Mouse (Mus musculus) adrenal gland, adult 18-20 months (tissue): ENCODE measurements around the gene Tmem63a. TPM values are rescaled to one million over a fixed set of nuclear protein-coding genes. Genes with fewer than 3 reads are reported as not detected.
A peak's percentile ranks its signal among the peaks of the same experiment; 100 is the strongest.

Source experiments
- DNase-seq, 2 experiments: peaks; one replicate each; pipeline ENCODE4 v3.0.0; 2021 to 2022; ENCODE audit warnings: low spot score in 2 of 2
- total RNA-seq, 2 experiments: library from RNA; stranded (reverse); gene quantifications; 1 replicate in 1 of 2; 2 replicates in 1 of 2; pipeline ENCODE4 v1.2.3; 2021

Tmem63a gene
- total RNA-seq, 2 experiments from 2014 or later: 44.7 to 77.9 TPM

DNA sequence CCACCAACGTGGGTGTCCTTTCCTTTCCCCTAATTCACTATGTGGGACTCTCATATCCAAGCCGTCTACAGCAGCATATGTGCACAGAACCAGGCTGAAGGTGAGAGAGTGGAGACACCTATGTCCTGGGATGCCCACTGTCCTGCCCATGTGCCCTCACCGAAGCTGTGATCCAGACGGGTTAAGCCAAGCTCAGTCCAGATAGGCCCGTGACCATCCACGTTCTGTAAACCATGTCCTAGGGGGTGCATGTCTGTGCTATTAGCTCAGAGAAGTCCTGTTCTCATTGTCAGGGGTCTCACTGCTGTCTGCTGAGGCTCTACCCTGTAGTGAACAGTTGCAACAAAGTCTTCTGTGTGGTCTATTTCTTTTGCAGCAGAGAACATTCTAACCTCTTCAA lies 65.7 kb downstream of the Tmem63a start:
- peak in 1 of 2 experiments; percentile 11 for DNase-seq

DNA sequence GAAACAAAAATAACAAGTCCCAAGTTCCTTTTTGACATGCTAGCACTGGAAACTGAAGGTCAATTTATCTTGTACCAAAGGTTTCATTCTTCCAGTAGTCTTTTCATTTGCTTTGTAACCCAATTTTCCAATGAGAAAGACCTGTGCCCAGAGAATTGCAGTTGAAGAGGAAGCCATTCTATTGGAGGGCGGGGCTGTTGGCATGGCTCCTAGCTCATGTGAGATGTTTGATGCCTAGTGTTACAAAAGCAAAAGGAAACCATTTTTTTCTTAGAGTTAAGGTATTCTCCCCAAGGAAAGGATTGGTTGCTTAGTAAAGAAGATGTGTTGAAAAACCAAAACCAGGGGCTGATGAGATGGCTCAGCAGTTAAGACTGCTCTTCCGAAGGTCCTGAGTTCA lies 66.1 kb downstream of the Tmem63a start:
- DNase-seq: peak in 1 of 2 experiments; percentile 29

DNA sequence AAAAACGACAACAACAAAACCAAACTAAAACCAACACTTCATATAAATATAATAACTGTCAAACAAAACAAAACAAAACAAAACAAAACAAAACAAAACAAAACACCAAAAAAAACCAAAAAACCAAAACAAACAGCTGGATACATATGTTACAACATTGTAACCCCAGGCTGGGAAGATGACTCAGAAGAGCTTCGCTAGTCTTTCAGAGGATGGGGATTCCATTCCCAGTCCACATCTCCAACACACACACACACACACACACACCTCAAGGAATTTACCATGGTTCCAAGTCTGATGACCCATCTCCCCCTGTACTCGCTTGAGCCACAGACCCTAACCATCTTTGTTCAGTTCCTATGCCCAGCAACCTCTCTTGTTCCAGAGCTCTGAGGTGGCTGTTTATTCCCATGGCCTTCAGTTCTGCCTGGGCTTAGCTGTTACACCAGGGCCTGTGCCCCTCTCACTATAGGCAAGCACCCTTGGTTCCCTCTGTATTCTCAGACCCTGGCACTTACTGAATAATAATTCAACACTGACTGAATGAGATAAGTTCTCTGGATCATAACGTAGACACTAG lies 67.0 kb downstream of the Tmem63a start:
- peak in 1 of 2 experiments; percentile 15 for DNase-seq

DNA sequence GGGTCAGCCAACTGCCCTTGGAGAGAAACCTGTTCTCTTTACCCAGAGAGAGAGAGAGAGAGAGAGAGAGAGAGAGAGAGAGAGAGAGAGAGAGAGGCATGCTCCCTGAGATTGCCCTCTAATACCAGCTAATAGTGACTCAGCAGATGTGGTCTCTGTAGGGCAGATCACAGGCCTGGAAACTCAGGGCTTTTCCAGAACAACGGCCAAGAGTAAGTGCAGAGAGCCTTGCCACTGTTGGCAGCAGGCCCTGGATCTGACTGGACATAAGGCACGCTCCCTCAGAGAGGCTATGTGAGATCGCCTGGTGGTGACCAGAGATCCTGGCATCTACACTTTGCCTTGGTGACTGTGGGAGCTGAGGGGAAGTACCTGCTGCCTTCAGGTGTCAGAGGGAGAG lies 67.6 kb downstream of the Tmem63a start:
- peak; percentile 62 to 64 for DNase-seq

DNA sequence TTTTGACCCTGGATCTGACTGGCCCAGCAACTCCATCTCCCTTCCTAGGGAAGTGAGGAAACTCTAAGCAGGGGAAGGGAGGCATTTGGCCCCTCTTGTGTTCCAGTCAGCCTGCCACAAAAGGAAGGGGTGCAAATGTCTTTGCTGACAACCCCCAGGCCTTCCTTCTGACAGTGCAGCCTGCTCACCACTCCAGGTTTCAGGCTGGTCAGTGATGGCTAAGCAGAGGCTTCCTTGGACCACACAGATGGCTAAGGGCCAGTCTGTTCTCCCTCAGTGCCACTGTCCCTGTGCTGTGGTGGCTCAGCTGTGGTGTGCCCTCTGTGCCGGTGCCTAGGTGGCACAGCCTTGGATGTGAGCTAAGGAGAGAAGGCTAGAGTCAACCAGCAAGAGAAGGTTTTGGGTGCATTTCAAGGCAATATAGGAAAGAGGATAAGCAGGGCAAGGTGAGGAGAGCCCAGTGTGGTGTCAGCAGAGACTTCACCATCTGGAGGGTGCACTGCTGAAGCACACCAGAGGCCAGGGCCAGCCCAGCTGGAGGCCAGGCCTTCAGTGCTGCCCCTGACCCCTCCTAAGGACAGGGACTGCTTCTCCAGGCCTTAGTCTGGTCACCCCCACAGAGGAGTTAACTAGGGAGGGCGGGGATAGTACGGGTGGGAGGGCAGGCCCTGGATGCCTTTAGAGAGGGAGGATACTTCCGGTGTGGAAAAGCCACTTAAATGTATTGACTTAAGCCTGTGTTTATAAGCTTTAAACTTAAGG lies 68.2 kb downstream of the Tmem63a start:
- DNase-seq: peak in 1 of 2 experiments; percentile 29

DNA sequence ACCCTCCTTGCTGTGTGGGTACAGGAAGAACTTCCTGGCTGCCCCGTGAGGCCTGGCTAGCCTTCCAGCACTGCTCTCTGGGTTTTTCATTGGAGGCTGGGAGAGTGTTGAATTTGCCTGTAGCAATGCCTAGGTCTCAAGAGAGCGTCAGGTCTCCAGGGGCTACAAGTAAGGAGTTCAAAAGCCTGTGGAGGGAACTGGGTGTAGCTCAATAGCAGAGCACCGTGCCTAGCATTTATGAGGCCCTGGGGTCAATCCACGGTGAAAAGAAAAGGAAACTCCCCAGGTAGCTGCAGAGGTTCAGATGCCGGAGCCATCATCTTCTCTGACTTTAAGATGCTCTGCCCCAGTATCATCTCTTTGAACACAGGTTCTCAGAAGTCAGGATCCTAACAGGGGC lies 69.5 kb downstream of the Tmem63a start:
- peak in 1 of 2 experiments; percentile 18 for DNase-seq

DNA sequence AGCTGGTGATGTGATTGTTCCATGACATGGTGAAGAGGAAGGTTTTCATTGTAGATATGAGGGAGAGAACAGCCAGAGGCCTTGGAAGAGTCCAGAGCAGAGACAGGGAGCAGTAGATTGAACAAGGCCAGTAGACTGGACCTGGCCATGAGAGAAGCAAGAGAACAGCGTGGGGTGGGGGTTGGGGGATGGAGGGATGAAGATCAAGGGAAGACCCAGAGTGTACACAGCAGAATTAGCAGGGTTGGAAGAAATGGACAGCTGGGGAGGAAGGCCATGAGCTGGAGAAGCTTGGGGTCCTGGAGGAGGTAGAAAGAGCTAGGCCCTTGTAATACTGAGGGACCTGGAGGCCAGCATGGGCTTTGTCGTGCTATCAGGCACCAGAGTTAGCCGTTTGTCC lies 70.3 kb downstream of the Tmem63a start:
- no peak for DNase-seq

DNA sequence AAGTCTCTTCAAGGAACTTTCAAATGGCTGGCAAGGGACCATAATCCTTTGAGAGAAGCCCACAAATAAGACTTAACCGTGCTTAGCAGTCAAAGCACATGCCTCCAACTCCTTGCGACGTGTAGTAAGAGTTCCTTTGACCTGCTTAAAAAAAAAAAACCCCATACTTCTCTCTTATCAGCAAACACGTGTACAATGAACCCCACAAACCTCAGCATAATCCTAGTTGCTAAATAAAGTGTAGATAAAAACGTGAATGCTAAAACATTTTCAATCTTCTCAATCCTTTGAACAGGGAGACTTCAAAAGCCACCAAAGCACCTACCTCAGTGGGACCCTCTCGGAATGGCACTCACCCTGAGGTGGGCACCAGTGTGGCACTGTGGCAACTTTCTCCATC lies 71.3 kb downstream of the Tmem63a start:
- DNase-seq: peak in 1 of 2 experiments; percentile 17

DNA sequence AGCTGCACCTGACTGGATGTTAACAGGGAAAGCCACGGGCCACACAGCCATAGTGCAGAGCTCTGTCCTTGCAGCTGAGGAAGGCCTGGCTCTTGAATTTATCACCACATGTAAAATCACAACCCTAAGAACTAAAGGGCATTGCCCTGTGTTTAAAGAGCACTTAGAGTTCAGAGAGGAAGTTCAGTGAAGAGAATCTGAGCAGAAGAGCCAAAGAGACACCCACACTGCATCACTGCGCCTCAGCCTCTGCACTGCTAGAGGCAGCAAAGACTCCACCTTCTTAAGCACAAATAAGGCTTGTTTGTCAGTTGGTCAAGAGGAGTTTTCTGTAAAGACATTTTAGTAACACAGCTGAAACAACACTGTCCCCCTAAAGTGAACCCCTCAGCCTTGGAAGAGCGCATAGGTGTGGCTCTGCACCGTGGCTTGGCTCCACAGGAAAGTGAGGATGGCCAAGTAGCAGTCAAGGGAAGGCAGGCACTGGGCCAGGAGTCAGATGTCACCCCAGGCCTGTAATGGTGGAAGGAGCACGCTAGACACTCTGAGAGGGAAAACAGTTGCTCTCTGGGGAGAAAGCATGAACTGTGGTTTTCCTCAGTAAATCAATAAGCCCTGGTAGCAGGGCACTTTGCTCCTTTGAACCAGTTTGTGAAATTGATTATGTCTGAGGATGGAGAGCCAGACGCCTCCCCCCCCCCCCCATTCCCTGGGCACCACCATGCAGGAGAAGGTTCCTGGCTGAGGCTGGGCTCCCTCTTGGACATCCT lies 72.8 kb downstream of the Tmem63a start:
- DNase-seq: peak in 1 of 2 experiments; percentile 53

DNA sequence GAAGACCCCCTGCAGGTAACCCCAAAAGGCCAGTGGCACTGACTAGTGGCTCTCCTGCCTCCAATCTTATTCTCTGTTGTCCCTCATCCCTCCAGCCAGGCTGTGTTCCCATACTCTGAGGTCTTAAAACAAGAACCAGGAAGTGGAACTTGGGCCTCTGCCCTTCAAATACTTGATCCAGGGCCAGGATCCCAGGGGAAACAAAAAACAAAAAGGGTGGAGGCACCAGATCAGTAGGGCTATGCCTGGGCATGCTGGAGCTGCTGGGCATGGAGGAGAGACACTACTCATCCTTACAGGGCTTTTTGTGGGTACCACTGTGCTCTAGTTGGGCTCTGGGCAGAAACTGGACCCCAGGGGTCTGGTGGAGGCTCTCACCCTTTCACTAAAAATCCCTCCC lies 73.4 kb downstream of the Tmem63a start:
- peak; percentile 44 to 50 for DNase-seq

DNA sequence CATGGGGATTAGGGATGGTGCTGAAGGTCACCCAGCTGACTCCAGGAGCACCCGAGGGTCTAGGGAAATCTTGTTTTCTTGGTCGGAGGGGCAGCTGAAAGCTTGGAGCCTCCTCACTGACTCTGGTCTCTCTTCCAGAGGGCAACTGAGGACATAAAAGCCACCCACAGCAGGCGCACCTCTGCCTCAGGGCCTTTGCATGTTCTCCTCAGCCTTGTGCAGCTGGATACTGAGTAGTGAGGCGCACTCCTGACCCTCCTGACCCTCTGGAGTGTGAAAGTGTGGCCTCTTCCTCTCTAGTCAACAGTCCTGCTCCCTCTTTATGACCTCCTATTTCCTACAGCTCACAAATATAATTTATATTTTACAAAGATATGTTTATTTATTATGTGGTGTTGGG lies 73.9 kb downstream of the Tmem63a start:
- peak in 1 of 2 experiments; percentile 22 for DNase-seq

DNA sequence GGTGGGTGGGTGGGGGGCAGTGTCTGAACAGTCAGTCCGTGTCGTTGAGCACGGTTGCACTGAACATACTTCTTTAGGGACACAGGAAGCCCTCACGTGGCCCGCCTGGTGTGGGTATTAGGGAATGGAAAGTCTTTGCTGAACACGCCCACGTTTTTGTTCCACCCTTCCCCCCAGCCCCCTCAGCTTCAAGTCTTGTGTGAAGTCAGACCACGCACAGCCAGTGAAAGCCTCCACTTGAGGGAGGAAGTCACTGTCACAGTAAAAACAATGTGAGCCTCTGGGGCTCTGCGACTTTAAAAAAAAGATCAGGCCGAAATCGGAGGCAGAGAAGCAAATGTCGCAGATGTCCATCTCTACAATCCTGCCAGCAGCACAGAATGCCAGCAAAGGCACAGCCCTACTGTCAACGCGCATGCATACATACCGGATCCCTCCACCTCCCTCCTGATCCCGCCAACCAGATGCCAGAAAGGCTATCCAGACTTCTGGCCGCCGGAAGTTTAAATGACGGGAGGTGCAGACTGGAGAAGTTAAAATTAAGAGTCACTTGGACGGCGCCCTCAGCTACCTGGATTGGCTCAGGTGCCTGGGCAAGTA lies 74.5 kb downstream of the Tmem63a start:
- DNase-seq: peak; percentile 59 to 65

DNA sequence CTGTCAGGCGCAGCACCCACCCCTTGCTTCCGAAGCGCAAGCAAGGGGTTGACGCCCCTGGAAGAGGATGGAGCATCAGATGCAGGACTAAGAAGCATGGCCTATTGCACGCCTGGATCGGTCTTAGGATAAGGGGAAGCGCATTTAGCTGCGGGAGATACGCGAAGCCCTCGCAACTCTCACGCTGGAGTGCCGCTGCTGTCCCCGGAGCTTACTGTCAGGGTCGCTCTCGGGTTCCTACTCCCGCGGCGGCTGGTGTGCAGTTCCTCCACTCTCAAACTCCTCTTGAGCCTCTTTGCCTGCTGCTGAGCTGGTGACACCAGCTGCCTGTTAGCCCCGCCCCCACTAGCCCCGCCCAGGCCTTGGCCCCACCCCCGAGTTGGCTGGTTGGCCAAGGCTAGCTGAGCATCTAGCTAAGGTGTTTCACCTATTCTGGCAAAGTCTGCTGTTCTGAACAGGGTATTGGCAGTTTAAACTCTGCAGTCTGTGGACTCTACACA lies 75.1 kb downstream of the Tmem63a start:
- peak; percentile 80 to 82 for DNase-seq

DNA sequence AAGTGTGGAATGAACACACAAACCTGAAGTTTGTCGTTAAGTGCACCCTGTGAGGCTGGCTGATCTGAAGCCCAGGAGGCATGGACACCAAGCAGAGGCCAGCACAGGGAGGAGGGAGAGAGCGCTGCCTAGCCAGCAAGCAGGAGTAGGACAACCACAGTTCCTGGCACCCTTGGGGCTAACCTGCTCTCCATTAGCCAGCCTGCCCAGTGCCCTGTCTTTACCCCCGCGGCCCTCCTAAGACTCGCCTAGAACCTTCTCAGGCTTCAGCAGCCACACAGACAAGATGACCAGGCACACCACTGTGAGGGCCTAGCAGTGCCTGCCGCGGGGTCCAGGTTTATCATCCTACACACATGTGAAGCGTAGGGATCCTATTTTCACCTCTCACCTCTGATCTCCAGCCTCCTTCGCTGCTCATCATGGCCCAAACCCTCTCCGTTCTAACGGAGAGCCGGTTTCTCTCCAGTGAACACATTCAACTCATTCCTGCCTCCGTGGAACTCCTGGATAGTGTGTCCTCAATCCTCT lies 75.8 kb downstream of the Tmem63a start:
- DNase-seq: no peak

DNA sequence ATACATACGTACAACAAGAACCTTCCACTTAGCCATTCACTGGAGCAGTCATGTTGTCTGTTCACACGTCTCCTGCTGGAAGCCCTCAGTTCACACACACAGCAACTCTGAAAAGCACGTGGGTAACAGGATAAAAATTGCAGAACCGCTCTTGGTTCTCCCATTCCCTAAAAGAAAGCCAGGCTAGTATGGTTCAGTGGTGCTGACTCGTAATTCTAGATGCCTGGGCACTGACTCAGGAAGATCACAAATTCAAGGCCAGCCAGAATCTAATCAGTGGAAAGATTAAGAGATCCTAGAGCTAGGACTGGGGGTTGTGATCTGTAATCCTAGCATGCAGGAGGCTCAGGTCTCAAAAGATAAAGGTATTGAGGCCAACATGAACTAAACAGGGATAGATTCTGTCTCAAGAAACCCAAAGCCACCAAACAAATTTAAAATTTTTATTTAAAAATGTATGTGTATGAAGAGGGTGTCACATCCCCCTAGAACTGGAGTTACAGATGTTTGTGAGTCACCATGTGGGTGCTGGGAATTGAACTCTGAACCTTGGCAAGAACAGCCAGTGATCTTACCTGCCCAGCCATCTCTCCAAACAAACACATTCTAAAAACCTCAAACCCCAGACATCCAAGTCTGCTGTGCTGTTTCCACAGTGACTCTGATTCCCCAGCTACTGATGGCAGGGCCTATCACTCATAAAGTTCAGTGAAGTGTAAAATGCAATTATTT lies 78.8 kb downstream of the Tmem63a start, which contains the start of gene Ephx1:
Gene Ephx1, minus strand, starts transcription at position 149 of the 732 bp plus-strand sequence.
- no peak for DNase-seq

DNA sequence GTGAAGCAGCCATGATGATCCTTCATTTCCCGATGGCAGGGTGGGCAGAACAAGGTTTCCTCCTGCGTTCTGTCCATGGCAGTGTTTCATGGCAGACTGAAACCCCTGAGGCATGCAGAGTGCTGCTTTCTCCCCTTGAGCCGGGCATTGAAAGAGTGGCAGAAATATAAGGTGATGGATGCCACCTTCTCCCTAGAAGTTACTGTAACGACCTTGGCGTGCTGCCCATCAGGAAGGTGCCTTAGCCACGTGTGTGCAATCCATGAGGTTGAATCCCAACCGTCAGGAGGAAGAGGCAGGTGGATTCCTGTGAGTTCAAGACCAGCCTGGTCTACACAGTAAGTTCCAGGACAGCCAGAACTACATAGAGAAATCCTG lies 79.3 kb downstream of the Tmem63a start:
- no peak for DNase-seq

DNA sequence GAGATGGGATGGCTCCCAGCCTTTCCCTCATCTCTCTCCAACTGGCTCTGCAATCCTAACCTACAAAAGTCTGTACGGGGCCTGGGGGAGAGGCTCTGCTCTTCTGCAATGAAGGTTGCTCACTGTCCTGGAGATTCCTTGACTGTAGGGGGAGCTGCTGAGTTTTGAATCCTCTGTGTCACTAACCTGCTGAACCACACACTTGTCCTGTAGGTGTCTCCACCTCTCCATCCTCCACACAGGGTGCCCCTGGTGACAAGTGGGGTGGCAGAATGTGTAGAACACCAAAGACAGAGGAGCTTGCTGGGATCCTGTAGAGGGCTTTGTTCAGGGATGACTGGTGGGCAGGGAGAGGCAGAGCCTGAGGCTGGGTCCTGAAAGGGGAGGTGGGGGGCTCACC lies 80.1 kb downstream of the Tmem63a start:
- peak in 1 of 2 experiments; percentile 64 for DNase-seq
